Mouse (Mus musculus) heart, adult 2 months (tissue): Measurements from ENCODE around the gene Gorab.

Source experiments
- EP300 ChIP-seq: fragments of 200-500 bp; IDR thresholded peaks from 2 replicates; pipeline ENCODE4 v1.6.1; 2011; ENCODE audit warnings: low read depth, low read length, control low read depth; ENCODE audit not compliant: insufficient read depth
- POLR2A ChIP-seq: fragments of 200-500 bp; IDR thresholded peaks from 2 replicates; pipeline ENCODE4 v1.6.1; 2011; ENCODE audit warnings: mild to moderate bottlenecking, low read depth, low read length, control low read depth; ENCODE audit not compliant: insufficient read depth

DNA sequence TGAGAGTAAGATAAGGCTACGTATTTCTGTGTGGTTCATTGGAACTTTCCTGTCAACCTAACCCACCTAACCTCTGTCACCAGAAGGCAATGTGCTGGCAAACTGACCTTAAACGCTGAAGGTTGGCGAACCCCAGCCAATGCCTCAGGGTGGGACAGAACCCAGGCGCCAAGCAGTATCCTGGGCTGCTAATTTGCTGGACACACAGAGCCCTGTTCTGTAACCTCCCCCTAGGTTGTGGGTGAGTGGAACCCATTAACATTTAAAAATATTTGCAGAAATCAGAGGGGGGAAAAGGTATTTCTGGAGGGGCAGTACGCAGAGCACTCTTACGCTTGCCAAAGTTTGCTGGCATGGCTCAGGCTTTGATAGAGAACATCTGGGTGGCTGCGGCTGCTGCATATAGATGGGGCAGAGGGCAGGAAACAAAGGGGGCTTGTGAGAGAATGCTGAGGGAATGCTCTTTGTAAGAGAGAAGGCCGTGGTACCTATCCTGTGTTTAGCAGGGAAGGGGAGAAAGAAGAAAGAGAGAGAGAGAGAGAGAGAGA is 20.1 kb upstream of the Gorab start:
- TF ChIP-seq POLR2A: no peak
- no peak for TF ChIP-seq EP300
